In the genomic region with DNA sequence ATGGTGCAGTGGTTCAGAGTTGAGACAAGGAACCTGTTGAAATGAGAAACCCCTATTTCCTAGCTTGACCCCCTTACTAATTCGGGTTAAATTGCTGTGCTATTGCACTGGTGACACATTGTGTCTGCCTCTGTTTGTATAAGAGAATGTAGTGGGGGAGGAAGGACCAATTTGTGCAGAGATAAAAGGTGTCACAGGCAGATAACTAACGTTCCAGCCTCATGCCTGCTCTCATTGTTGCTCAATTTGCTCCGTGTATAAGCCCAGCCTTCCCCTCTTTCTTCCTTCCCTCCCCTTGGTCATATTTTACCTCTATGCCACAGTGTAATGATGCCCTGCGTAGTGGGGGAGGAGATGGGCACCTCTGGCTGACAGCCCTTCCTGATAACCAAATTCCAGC, we compare ENCODE assay signal across 26 mouse cellular contexts.
DNase-seq lines count a peak whose midpoint lies in the region; ATAC-seq and TF ChIP-seq lines count a peak whose summit lies in the region.
"Had no signal": no experiment of that assay in that cellular context is flagged by ENCODE, and none has a peak within 500 bp of the region (broad histone marks: within the 10 kb centered on the region; RNA-seq: fewer than 3 reads in every experiment).

No protein-coding gene starts in this region.

- peak; percentile 81 for ATAC-seq in liver, embryonic 14.5 days (ENCODE audit: insufficient read depth)
- no peak for ATAC-seq in hindbrain, postnatal 0 days
- ATAC-seq: activated CD4-positive, CD25-positive, alpha-beta regulatory T cell, adult 4 months; CD4-positive, CD25-positive, alpha-beta regulatory T cell, adult 4 months; forebrain, embryonic 16.5 days; intestine, postnatal 0 days had no signal

- no peaks in the 10 kb centered on the region for H3K9me3 ChIP-seq in heart, embryonic 10.5 days
- no peaks in the 10 kb centered on the region for H3K9me3 ChIP-seq in liver, embryonic 14.5 days (ENCODE audit: control insufficient read depth, low read length)
- H3K9me3 ChIP-seq in hindbrain, postnatal 0 days (ENCODE audit: low read length) = no peaks in the 10 kb centered on the region
- H3K9me3 ChIP-seq: embryonic facial prominence, embryonic 15.5 days; limb, embryonic 15.5 days; neural tube, embryonic 12.5 days had no signal

- no peak for TF ChIP-seq POLR2A in heart, adult 2 months (IDR thresholded peaks at IDR 0.05; ENCODE audit: insufficient read depth, low read depth, low read length)

- no peaks in the 10 kb centered on the region for H3K79me2 ChIP-seq in heart, adult 2 months (replicated peaks; ENCODE audit: control insufficient read depth, insufficient read depth, low read length)

- H3K27ac ChIP-seq in heart, embryonic 10.5 days = peak overlapping the region; percentile 59; the same call in 1 of the 2 replicates
- peak overlapping the region; percentile 50 for H3K27ac ChIP-seq in liver, embryonic 14.5 days
- H3K27ac ChIP-seq in hindbrain, postnatal 0 days = no peak overlapping the region
- H3K27ac ChIP-seq in heart, adult 2 months = no peak overlapping the region
- H3K27ac ChIP-seq: embryonic facial prominence, embryonic 15.5 days; limb, embryonic 15.5 days; neural tube, embryonic 12.5 days had no signal

- H3K4me1 ChIP-seq in heart, embryonic 10.5 days = peaks cover 49% of the 10 kb centered on the region
- peaks cover 15 to 38% of the 10 kb centered on the region in 2 experiments; a peak in 3 of 4 replicates for H3K4me1 ChIP-seq in liver, embryonic 14.5 days (replicated peaks; ENCODE audit: control insufficient read depth in 2 of 2, insufficient read depth in 2 of 2, low read length in 1 of 2)
- H3K4me1 ChIP-seq in hindbrain, postnatal 0 days (ENCODE audit: insufficient read depth, low read length) = 0 out of 2 replicates have a peak, but pooled peaks cover 4% of the 10 kb centered on the region
- peaks cover under 1% of the 10 kb centered on the region for H3K4me1 ChIP-seq in heart, adult 2 months (ENCODE audit: control insufficient read depth, insufficient read depth, low read length)

- peak; percentile 64 for TF ChIP-seq EP300 in liver, embryonic 14.5 days (IDR thresholded peaks at IDR 0.05; ENCODE audit: low read depth)
- TF ChIP-seq EP300 in heart, adult 2 months (IDR thresholded peaks at IDR 0.05; ENCODE audit: insufficient read depth, low read depth, low read length) = no peak

- intact Hi-C loops in heart, adult 2 months (cut with DNase I) = no loop called here

- WGBS in heart, embryonic 10.5 days = 17% methylated on average over 4 of the region's 4 CpGs
- 13% methylated on average over 4 of the region's 4 CpGs for WGBS in liver, embryonic 14.5 days (ENCODE audit: insufficient replicate concordance)
- WGBS in hindbrain, postnatal 0 days = 75% methylated on average over 4 of the region's 4 CpGs
- 39% methylated on average over 4 of the region's 4 CpGs for WGBS in heart, adult 2 months

- H3K27me3 ChIP-seq in heart, embryonic 10.5 days (ENCODE audit: insufficient read depth, poor library complexity, severe bottlenecking) = no peaks in the 10 kb centered on the region
- H3K27me3 ChIP-seq in liver, embryonic 14.5 days (ENCODE audit: control insufficient read depth, insufficient read depth, low read length) = no peaks in the 10 kb centered on the region
- no peaks in the 10 kb centered on the region for H3K27me3 ChIP-seq in hindbrain, postnatal 0 days (ENCODE audit: insufficient read depth, low read length)
- no peaks in the 10 kb centered on the region for H3K27me3 ChIP-seq in heart, adult 2 months (ENCODE audit: control insufficient read depth, insufficient read depth, low read length)
- H3K27me3 ChIP-seq: embryonic facial prominence, embryonic 15.5 days; limb, embryonic 15.5 days; neural tube, embryonic 12.5 days had no signal

- no peak for TF ChIP-seq CTCF in liver, embryonic 14.5 days (IDR thresholded peaks at IDR 0.05; ENCODE audit: low read depth)
- no peak for TF ChIP-seq CTCF in hindbrain, postnatal 0 days (IDR thresholded peaks at IDR 0.05; ENCODE audit: low read depth)
- no peak for TF ChIP-seq CTCF in heart, adult 2 months (IDR thresholded peaks at IDR 0.05)

- DNase-seq in heart, embryonic 10.5 days (ENCODE audit: low spot score) = no peak
- DNase-seq in heart, adult 18-20 months = no peak
- DNase-seq in 416B (ENCODE audit: low read depth) = peak; percentile 20
- DNase-seq in c-Kit-positive CD71-positive TER-119-positive erythroid progenitor cells, embryonic 14.5 days (ENCODE audit: low spot score) = peak; percentile 48
- peak; percentile 22 to 30 (median 30) for DNase-seq in liver, embryonic 14.5 days (ENCODE audit: low read depth in 3 of 3, low spot score in 3 of 3)
- DNase-seq in ovary, postnatal 14 days (ENCODE audit: low spot score) = no peak
- DNase-seq in hindbrain, postnatal 0 days (ENCODE audit: low spot score) = no peak
- no peak for DNase-seq in heart, adult 2 months
- DNase-seq: adrenal gland, adult 8-10 months; cerebellum, adult 8-10 months; cerebellum, postnatal 36 days; gastrocnemius, postnatal 14 days; kidney, postnatal 25 days; lung, postnatal 10 days; midbrain, embryonic 14.5 days; retina, postnatal 1 day; right cerebral cortex, postnatal 25 days; thymus, adult 18-20 months; thymus, postnatal 36 days had no signal

- H3K36me3 ChIP-seq in heart, embryonic 10.5 days = peaks cover 48% of the 10 kb centered on the region
- no peaks in the 10 kb centered on the region; the same call in 1 of the 2 replicates for H3K36me3 ChIP-seq in liver, embryonic 14.5 days (replicated peaks; ENCODE audit: control insufficient read depth, insufficient read depth, low read depth)
- peaks cover 18% of the 10 kb centered on the region; the same call in 1 of the 2 replicates for H3K36me3 ChIP-seq in hindbrain, postnatal 0 days (ENCODE audit: insufficient read depth, low read length)
- H3K36me3 ChIP-seq in heart, adult 2 months (ENCODE audit: control insufficient read depth, insufficient read depth, low read length) = no peaks in the 10 kb centered on the region

- no peak overlapping the region for H3K9ac ChIP-seq in liver, embryonic 14.5 days (replicated peaks)
- H3K9ac ChIP-seq in hindbrain, postnatal 0 days (replicated peaks; ENCODE audit: low read length) = no peak overlapping the region
- no peak overlapping the region for H3K9ac ChIP-seq in heart, adult 2 months (ENCODE audit: low read depth, low read length)
- H3K9ac ChIP-seq: embryonic facial prominence, embryonic 15.5 days; limb, embryonic 15.5 days; neural tube, embryonic 12.5 days had no signal

- H3K4me3 ChIP-seq in heart, embryonic 10.5 days = no peak overlapping the region; the same call in 1 of the 2 replicates
- no peak overlapping the region for H3K4me3 ChIP-seq in liver, embryonic 14.5 days (ENCODE audit: insufficient read depth in 1 of 2, low read depth in 2 of 2, low read length in 2 of 2)
- no peak overlapping the region for H3K4me3 ChIP-seq in hindbrain, postnatal 0 days (ENCODE audit: low read length)
- no peak overlapping the region for H3K4me3 ChIP-seq in heart, adult 2 months
- H3K4me3 ChIP-seq: embryonic facial prominence, embryonic 15.5 days; limb, embryonic 15.5 days; neural tube, embryonic 12.5 days had no signal

- H3K4me2 ChIP-seq in liver, embryonic 14.5 days (ENCODE audit: low read depth) = peak overlapping the region; percentile 42
- no peak overlapping the region for H3K4me2 ChIP-seq in hindbrain, postnatal 0 days (ENCODE audit: low read depth, low read length)
- H3K4me2 ChIP-seq: embryonic facial prominence, embryonic 15.5 days; limb, embryonic 15.5 days; neural tube, embryonic 12.5 days had no signal

Comparison
In these comparisons a context has a peak if more than half of its experiments do, and no peak if none do; other contexts are left out.
1. H3K27ac ChIP-seq: peak in heart, embryonic 10.5 days (single experiment) and liver, embryonic 14.5 days (single experiment); none in hindbrain, postnatal 0 days (single experiment) and heart, adult 2 months (single experiment).
2. DNase-seq: peak in 416B (single experiment), c-Kit-positive CD71-positive TER-119-positive erythroid progenitor cells, embryonic 14.5 days (single experiment) and liver, embryonic 14.5 days (3 of 3); none in heart, embryonic 10.5 days (single experiment), heart, adult 18-20 months (0 of 2), ovary, postnatal 14 days (single experiment), hindbrain, postnatal 0 days (single experiment) and heart, adult 2 months (0 of 2).